Comparison of ENCODE assay signal across 11 mouse cellular contexts in the genomic region with DNA sequence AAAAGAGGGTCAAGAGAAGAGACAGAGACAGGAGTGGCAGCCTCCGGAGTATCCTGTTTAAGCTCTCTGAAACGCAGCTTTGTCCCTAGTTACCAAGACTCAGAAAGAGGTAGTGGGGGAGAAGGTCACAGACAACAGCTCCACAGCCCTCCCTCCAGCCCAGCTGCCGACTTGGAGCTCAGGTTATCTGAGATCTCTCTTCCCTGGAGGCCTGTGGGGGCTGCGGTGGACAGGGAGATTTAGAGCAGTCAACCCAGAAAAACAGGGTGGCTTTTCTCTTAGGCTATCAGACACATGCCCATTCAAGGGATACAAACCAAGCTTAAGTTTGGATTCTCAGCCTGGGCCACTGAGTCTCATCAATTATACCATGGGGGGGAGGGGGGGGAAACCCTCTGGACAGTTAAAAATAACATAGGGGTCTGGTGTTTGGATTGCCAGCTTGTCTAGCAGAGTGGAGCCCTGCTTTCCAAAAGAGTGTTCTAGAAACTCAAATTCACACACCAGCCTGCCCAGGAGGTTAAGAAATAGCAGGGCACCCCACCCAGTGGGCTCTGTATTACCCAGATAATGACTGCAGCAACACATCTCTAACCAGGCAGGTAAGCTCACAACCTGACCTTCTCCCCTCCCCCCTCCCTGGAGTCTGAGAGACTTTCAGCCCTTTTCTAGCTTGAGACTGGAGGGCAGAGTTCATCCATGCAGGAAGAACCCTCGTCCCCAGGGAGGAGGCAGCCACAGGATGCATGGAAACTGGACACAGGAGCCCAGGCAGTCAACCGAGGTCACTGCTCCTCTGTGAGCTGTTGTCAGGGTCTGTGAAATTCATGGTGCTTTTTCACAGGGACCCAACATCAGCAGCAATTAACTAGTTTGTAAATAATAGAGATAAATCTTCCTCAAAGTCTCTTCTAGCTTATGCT. TPM values are rescaled to one million over a fixed set of nuclear protein-coding genes. Genes with fewer than 3 reads are reported as not detected.
A peak's percentile ranks its signal among the peaks of the same experiment; 100 is the strongest.
DNase-seq lines count a peak whose midpoint lies in the region; ATAC-seq and TF ChIP-seq lines count a peak whose summit lies in the region.
"Had no signal": no experiment of that assay in that cellular context is flagged by ENCODE, and none has a peak within 500 bp of the region (broad histone marks: within the 10 kb centered on the region; RNA-seq: fewer than 3 reads in every experiment).

No protein-coding gene starts in this region.

- intact Hi-C loops in gastrocnemius, adult 2 months (cut with DNase I): no loop called here

- H3K4me3 ChIP-seq in gastrocnemius, adult 2 months: 0 out of 2 replicates have a peak overlapping the region, but pooled peaks have one; percentile 15
- no peak overlapping the region for H3K4me3 ChIP-seq in liver, embryonic 15.5 days (replicated peaks)
- H3K4me3 ChIP-seq in layer of hippocampus, adult 2 months: no peak overlapping the region

- no peak overlapping the region for H3K9ac ChIP-seq in liver, embryonic 15.5 days

- WGBS in liver, embryonic 15.5 days (ENCODE audit: insufficient replicate concordance): 22% methylated on average over 6 of the region's 6 CpGs

- ATAC-seq in liver, embryonic 15.5 days (ENCODE audit: insufficient read depth): peak; percentile 61

- H3K4me2 ChIP-seq in liver, embryonic 15.5 days: peak overlapping the region; percentile 27

- H3K36me3 ChIP-seq in liver, embryonic 15.5 days (replicated peaks): peaks cover 6% of the 10 kb centered on the region; the same call in 1 of the 2 replicates

- peak overlapping the region; percentile 64 for H3K27ac ChIP-seq in gastrocnemius, adult 2 months
- no peak overlapping the region; the same call in 1 of the 2 replicates for H3K27ac ChIP-seq in liver, embryonic 15.5 days (replicated peaks)
- no peak overlapping the region for H3K27ac ChIP-seq in layer of hippocampus, adult 2 months

- no peaks in the 10 kb centered on the region for H3K9me3 ChIP-seq in liver, embryonic 15.5 days (replicated peaks)

- no peak for TF ChIP-seq CTCF in gastrocnemius, adult 2 months (IDR thresholded peaks at IDR 0.05)
- no peak for TF ChIP-seq CTCF in layer of hippocampus, adult 2 months (conservative IDR thresholded peaks at IDR 0.05)

- peaks cover 25% of the 10 kb centered on the region for H3K4me1 ChIP-seq in liver, embryonic 15.5 days (replicated peaks)

- peaks cover 8% of the 10 kb centered on the region; the same call in 1 of the 2 replicates for H3K27me3 ChIP-seq in liver, embryonic 15.5 days

- peak; percentile 40 for DNase-seq in gastrocnemius, adult 2 months
- no peak for DNase-seq in gastrocnemius, postnatal 4 days (ENCODE audit: low spot score in 2 of 2)
- peak; percentile 59 for DNase-seq in embryo, embryonic 9.5 days (ENCODE audit: extremely low spot score)
- peak; percentile 57 to 71 for DNase-seq in kidney, adult 8-10 months
- DNase-seq in left cerebral cortex, adult 11 months (ENCODE audit: low spot score): no peak
- no peak for DNase-seq in layer of hippocampus, adult 9-11 months
- DNase-seq in layer of hippocampus, adult 2 months (ENCODE audit: low spot score in 2 of 2): no peak
- DNase-seq: B cell, adult 2 months; cerebellum, adult 9-10 months; lung, postnatal 10 days had no signal

RNA-seq across cellular contexts. Expression of a gene that starts 20.7 kb away (rescaled TPM):
- total RNA-seq in gastrocnemius, adult 2 months (2021): 10 to 100 TPM; 22.5 to 26.3 TPM
- 10 to 100 TPM; 15.6 to 19.3 TPM for total RNA-seq in gastrocnemius, postnatal 4 days (2021)
- 6.5 and 6.7 TPM in 2 replicates for polyA plus RNA-seq in liver, embryonic 15.5 days (2015; fragmentation: Nextera tagmentation; extraction: Ambion mirVana)
- total RNA-seq in layer of hippocampus, adult 2 months (2021): 10 to 100 TPM; 27.4 to 29.4 TPM

RNA-seq across cellular contexts. Expression of a gene that starts 53.5 kb away (rescaled TPM):
- total RNA-seq in gastrocnemius, adult 2 months (2021): 10 to 100 TPM; 18.0 to 24.5 TPM
- total RNA-seq in gastrocnemius, postnatal 4 days (2021): 10 to 100 TPM; 25.5 to 28.4 TPM
- polyA plus RNA-seq in liver, embryonic 15.5 days (2015; fragmentation: Nextera tagmentation; extraction: Ambion mirVana): 11.9 and 14.9 TPM in 2 replicates
- total RNA-seq in layer of hippocampus, adult 2 months (2021): 10 to 100 TPM; 29.0 to 30.3 TPM

Comparison
In these comparisons a context has a peak if more than half of its experiments do, and no peak if none do; other contexts are left out.
1. DNase-seq: peak in gastrocnemius, adult 2 months (single experiment), embryo, embryonic 9.5 days (single experiment) and kidney, adult 8-10 months (2 of 2); none in gastrocnemius, postnatal 4 days (0 of 2), left cerebral cortex, adult 11 months (single experiment), layer of hippocampus, adult 9-11 months (single experiment) and layer of hippocampus, adult 2 months (0 of 2).